Mouse (Mus musculus) heart, embryonic 12.5 days (tissue): ENCODE results near the gene Nr4a1. TPM values are rescaled to one million over a fixed set of nuclear protein-coding genes. Genes with fewer than 3 reads are reported as not detected.
A peak's percentile ranks its signal among the peaks of the same experiment; 100 is the strongest.

Experiments used
- ATAC-seq: fragments of 200-750 bp; cut with Nextera tagmentation; 2 replicates; pipeline ENCODE4 v1.8.0; 2017; ENCODE audit warnings: moderate TSS enrichment, moderate library complexity; ENCODE audit not compliant: insufficient number of reproducible peaks, low FRiP score
- H3K27ac ChIP-seq: fragments of 300-500 bp; sonication (generic); 2 replicates; pipeline ENCODE4 v1.5.1; 2016; ENCODE audit warnings: mild to moderate bottlenecking, moderate library complexity; ENCODE audit not compliant: poor library complexity, severe bottlenecking
- H3K27me3 ChIP-seq: fragments of 300-500 bp; sonication (generic); replicated peaks from 2 replicates; pipeline ENCODE4 v1.6.1; 2016; ENCODE audit warnings: mild to moderate bottlenecking, moderate library complexity
- H3K36me3 ChIP-seq: fragments of 300-500 bp; sonication (generic); 2 replicates; pipeline ENCODE4 v1.6.1; 2016; ENCODE audit warnings: mild to moderate bottlenecking, moderate library complexity
- H3K4me1 ChIP-seq: fragments of 300-500 bp; sonication (generic); replicated peaks from 2 replicates; pipeline ENCODE4 v1.6.1; 2016; ENCODE audit warnings: mild to moderate bottlenecking
- H3K4me2 ChIP-seq: fragments of 300-500 bp; sonication (generic); 2 replicates; pipeline ENCODE4 v1.6.1; 2016; ENCODE audit warnings: mild to moderate bottlenecking, moderate library complexity
- H3K4me3 ChIP-seq: fragments of 300-500 bp; sonication (generic); 2 replicates; pipeline ENCODE4 v1.5.1; 2016; ENCODE audit warnings: mild to moderate bottlenecking
- H3K9ac ChIP-seq: fragments of 300-500 bp; sonication (generic); 2 replicates; pipeline ENCODE4 v1.6.1; 2016; ENCODE audit warnings: mild to moderate bottlenecking, moderate library complexity
- H3K9me3 ChIP-seq: fragments of 300-500 bp; sonication (generic); replicated peaks from 2 replicates; pipeline ENCODE4 v1.6.1; 2016; ENCODE audit warnings: mild to moderate bottlenecking, moderate library complexity
- WGBS: fragments of 180-500 bp; shearing (Covaris S2); methylation state at CpG from one replicate; pipeline ENCODE4 v1.1.7; 2016; 5-methylcytosine and 5-hydroxymethylcytosine counted together
- polyA plus RNA-seq: library from polyadenylated mRNA; unstranded; fragments of >200 nt; fragmentation: Nextera tagmentation; extraction: Ambion mirVana; gene quantifications from 2 replicates; pipeline ENCODE4 v1.2.1, GENCODE M21; 2016

Nr4a1 gene
- polyA plus RNA-seq, 1 experiment from 2014 or later = 14.4 TPM

DNA sequence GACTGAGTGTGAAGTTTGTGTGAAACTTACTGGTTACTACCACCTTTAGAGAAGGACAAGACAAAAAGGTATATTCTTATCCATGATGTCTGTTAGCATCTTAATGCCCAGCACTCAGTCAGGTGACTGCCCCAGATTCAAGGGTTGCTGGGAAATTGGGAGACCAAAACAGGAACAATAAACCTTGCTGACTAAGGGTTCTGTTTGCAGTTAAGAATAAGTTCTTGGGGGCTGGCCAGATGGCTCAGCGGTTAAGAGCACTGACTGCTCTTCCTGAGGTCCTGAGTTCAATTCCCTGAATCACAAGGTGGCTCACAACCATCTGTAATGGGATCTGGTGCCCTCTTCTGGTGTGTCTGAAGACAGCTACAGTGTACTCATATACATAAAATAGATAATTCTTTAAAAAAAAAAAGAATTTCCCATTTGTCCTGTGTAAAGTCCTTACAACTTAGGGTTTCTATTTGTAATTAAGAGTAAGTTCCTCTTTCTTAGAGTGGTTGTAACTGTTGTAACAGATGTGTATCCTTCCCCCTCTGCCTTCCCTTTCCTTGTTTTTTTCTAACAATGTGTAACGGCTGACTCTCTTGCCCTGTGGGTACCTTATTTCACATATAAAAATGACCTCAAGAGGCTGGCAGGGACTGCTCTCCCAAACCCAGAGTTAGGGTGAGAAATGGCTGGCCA is 63.9 kb downstream of the Nr4a1 start:
- Histone ChIP-seq H3K9me3 (0 out of 2 replicates have a peak, but pooled peaks cover 2% of the 10 kb centered on the region), H3K4me2 (no peak overlapping the region), H3K4me3 (no peak overlapping the region), H3K27me3 (no peaks in the 10 kb centered on the region), H3K27ac (peak overlapping the region; percentile 79; the same call in 1 of the 2 replicates), H3K4me1 (peaks cover 50% of the 10 kb centered on the region), H3K9ac (no peak overlapping the region), H3K36me3 (no peaks in the 10 kb centered on the region)
- 71% methylated on average over 2 of the region's 2 CpGs for WGBS
- no peak for ATAC-seq

DNA sequence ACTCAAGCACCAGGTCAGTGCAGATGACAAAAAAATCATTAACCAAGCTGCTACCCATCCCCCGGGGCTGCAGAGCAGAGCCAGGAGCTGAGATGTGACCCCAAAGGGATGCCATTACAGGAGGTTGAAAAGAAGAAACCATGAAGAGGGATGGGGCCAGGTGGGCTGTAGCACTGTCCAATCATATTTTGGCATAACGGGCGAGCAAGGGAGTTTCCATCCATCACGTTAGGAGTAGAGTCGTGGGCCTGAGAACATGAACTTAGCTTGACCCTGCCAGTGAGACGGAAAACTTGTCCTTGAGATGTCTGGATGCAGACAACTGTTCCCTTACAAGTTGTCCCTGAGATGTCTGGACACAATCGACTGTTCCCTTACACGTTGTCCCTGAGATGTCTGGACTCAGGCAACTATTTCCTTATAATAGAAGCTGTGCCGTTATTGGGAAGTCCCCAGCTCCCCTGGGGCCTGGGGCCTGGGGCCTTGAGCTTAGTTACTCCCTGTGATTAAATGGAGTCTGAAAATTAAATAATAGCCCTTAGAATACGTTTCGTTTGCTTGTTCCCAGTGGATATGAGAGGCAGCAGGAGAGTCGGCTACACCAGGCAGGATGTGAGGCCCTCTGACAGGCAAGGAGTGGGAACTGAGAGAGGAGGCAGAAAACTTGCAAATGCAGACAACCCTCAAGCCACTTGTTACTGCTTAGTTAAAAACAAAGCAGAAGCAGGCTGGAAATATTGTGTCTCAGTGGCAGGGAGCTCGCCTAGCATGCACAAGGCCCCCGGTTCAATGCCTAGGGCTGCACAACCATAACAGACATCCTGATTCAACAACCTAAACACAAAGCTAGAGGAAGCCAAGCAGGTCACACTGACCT is 65.1 kb downstream of the Nr4a1 start:
- 0 out of 2 replicates have a peak, but pooled peaks cover 2% of the 10 kb centered on the region for H3K9me3 ChIP-seq
- H3K4me2 ChIP-seq = no peak overlapping the region
- H3K9ac ChIP-seq = no peak overlapping the region
- H3K4me1 ChIP-seq = peaks cover 50% of the 10 kb centered on the region
- no peaks in the 10 kb centered on the region for H3K27me3 ChIP-seq
- no peak overlapping the region for H3K4me3 ChIP-seq
- H3K36me3 ChIP-seq = no peaks in the 10 kb centered on the region
- ATAC-seq = no peak
- 43% methylated on average over 14 of the region's 14 CpGs for WGBS
- peak overlapping the region; percentile 79 for H3K27ac ChIP-seq

DNA sequence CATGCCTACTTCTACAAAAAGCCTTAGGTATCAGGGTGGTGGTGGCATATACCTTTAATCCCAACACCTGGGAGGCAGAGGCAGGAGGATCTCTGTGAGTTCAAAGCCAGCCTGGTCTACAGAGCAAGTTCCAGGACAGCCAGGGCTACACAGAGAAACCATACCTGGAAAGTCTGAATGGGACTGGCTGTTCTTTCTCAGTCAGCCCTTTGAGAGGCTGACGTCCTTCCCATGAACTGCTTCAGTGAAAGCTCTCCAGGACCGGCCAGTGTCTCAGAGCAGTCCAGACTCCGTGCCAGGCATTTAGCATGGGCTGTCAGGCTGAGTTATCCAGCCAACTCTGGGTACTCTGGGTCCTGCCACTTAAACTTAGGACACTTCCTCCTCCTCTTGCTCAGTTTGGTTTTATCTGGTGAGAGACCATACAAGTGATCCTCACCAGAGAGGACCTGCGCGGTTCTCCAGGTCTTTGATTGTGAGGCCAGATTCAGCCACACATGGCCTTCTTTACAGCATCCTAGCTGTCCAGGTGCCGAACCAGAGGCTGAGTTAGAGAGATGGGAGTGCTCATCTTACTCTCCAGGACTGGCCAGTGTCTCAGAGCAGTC is 66.0 kb downstream of the Nr4a1 start:
- H3K27me3 ChIP-seq = no peaks in the 10 kb centered on the region
- H3K27ac ChIP-seq = peak overlapping the region; percentile 79
- no peak for ATAC-seq
- 0 out of 2 replicates have a peak overlapping the region, but pooled peaks have one; percentile 6 for H3K4me2 ChIP-seq
- H3K9ac ChIP-seq = no peak overlapping the region
- peaks cover 50% of the 10 kb centered on the region for H3K4me1 ChIP-seq
- WGBS = 52% methylated on average over 6 of the region's 6 CpGs
- H3K4me3 ChIP-seq = no peak overlapping the region
- no peaks in the 10 kb centered on the region for H3K36me3 ChIP-seq
- 0 out of 2 replicates have a peak, but pooled peaks cover 2% of the 10 kb centered on the region for H3K9me3 ChIP-seq

- H3K27ac ChIP-seq = peak overlapping the region; percentile 79
- ATAC-seq = peak; percentile 52
- 0 out of 2 replicates have a peak overlapping the region, but pooled peaks have one; percentile 6 for H3K4me2 ChIP-seq
Observed at GRCm38 (mm10) chr15:101320618-101321041, 66.6 kb downstream of the Nr4a1 start.

DNA sequence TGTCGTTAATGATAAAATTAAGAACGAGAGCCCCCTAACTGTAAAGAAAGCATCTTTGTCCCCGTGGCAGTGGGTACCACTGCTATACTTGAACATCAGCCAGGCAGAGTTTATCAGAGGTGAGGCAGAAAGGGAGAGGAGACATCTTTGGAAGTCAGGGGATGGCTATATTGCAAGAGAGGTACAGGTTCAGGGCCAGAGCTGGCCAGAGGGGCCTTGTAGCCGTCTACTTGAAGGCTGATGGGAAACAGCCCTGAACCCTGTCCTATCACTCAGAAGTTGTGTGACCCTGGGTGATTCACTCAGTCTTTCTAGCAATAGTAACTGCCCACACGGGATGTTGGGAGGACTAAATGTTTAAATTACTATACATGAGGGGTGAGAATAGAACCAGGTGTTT is 67.1 kb downstream of the Nr4a1 start:
- Histone ChIP-seq H3K27me3 (no peaks in the 10 kb centered on the region), H3K36me3 (no peaks in the 10 kb centered on the region), H3K4me1 (peaks cover 47% of the 10 kb centered on the region), H3K4me3 (no peak overlapping the region), H3K9me3 (no peaks in the 10 kb centered on the region), H3K4me2 (no peak overlapping the region), H3K27ac (peak overlapping the region; percentile 72), H3K9ac (no peak overlapping the region)
- 36% methylated on average over 5 of the region's 5 CpGs for WGBS
- no peak for ATAC-seq

More at GRCm38 (mm10) chr15:101320618-101321041, 66.6 kb downstream of the Nr4a1 start:
- H3K27me3 ChIP-seq = no peaks in the 10 kb centered on the region
- no peaks in the 10 kb centered on the region for H3K36me3 ChIP-seq
- no peak overlapping the region for H3K9ac ChIP-seq
- no peak overlapping the region for H3K4me3 ChIP-seq
- no peaks in the 10 kb centered on the region for H3K9me3 ChIP-seq
- H3K4me1 ChIP-seq = peaks cover 50% of the 10 kb centered on the region
- 29% methylated on average over 6 of the region's 6 CpGs for WGBS

GRCm38 (mm10) chr15:101322106-101322505 is 68.0 kb downstream of the Nr4a1 start:
- Histone ChIP-seq H3K27me3 (no peaks in the 10 kb centered on the region), H3K9me3 (no peaks in the 10 kb centered on the region), H3K4me1 (peaks cover 40% of the 10 kb centered on the region), H3K27ac (peak overlapping the region; percentile 72; the same call in 1 of the 2 replicates), H3K9ac (no peak overlapping the region), H3K4me3 (no peak overlapping the region), H3K36me3 (no peaks in the 10 kb centered on the region), H3K4me2 (no peak overlapping the region)
- WGBS = 72% methylated on average over 5 of the region's 5 CpGs
- ATAC-seq = no peak

DNA sequence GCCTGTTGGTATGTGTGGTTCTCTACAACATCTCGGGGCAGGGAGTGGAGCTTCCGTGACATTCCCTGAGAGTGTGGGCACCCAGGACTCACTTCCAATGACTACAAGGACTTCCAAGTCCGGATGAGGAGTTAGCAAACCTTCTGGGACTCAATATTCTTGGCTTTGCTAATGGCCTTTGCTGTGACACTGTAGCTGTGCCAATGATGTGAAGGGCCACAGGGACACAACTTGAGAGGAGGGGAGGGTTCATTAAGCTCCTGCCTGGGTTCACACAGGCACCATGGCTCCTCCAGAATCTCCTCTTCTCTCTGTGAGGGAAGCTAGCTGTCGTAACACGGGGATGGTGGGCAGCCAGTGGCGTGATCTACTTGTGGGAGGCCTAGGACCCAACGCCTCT is 68.6 kb downstream of the Nr4a1 start:
- H3K36me3 ChIP-seq = no peaks in the 10 kb centered on the region
- H3K9me3 ChIP-seq = no peaks in the 10 kb centered on the region
- no peak overlapping the region for H3K4me3 ChIP-seq
- no peak overlapping the region for H3K9ac ChIP-seq
- peaks cover 35% of the 10 kb centered on the region for H3K4me1 ChIP-seq
- no peak overlapping the region for H3K4me2 ChIP-seq
- WGBS = 78% methylated on average over 7 of the region's 7 CpGs
- H3K27ac ChIP-seq = no peak overlapping the region
- H3K27me3 ChIP-seq = no peaks in the 10 kb centered on the region
- ATAC-seq = no peak

DNA sequence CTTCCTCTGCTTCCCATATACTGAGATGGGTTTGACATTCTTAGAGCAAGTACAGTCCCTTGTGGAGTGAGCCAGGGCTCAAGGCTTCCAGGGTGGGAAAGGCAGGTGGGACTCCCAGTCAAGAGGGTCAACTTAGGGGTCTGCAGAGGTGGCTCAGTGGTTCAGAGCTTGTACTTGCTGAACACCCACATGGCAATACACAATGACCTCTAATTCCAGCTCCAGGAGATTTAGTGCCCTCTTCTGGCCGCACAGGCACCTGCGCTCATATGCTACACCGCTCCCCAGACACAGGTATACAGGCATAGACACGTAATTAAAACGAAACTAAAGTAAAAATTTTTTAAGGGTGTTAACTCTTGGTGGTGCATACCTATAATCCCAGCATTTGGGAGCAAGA is 69.4 kb downstream of the Nr4a1 start:
- Histone ChIP-seq H3K4me1 (peaks cover 30% of the 10 kb centered on the region), H3K9ac (no peak overlapping the region), H3K4me3 (no peak overlapping the region), H3K9me3 (no peaks in the 10 kb centered on the region), H3K36me3 (no peaks in the 10 kb centered on the region), H3K4me2 (no peak overlapping the region), H3K27ac (no peak overlapping the region), H3K27me3 (no peaks in the 10 kb centered on the region)
- 93% methylated on average over 5 of the region's 5 CpGs for WGBS
- ATAC-seq = no peak

Other genes starting within 250 kb of the Nr4a1 start
- not detected in 2 replicates for gene Gm47841, start 206.9 kb upstream of the Nr4a1 start, polyA plus RNA-seq
- gene Fignl2, start 175.7 kb upstream of the Nr4a1 start, polyA plus RNA-seq = 0.10 and 0.15 TPM in 2 replicates
- gene Ankrd33, start 138.5 kb upstream of the Nr4a1 start, polyA plus RNA-seq = not detected in 2 replicates
- 3.1 and 3.6 TPM in 2 replicates for gene Acvrl1, start 125.7 kb upstream of the Nr4a1 start, polyA plus RNA-seq
- gene Acvr1b, start 80.2 kb upstream of the Nr4a1 start, polyA plus RNA-seq = 6.8 TPM in 2 replicates
- 6.6 and 7.3 TPM in 2 replicates for gene Grasp, start 30.1 kb upstream of the Nr4a1 start, polyA plus RNA-seq
- 46.6 and 49.7 TPM in 2 replicates for gene Atg101, start 30.0 kb downstream of the Nr4a1 start, polyA plus RNA-seq
- 0.73 and 0.83 TPM in 2 replicates for gene 6030408B16Rik, start 38.9 kb downstream of the Nr4a1 start, polyA plus RNA-seq
- gene Krt80, start 115.9 kb downstream of the Nr4a1 start, polyA plus RNA-seq = 7.0 and 7.5 TPM in 2 replicates
- 25.1 TPM in 2 replicates for gene Krt7, start 156.8 kb downstream of the Nr4a1 start, polyA plus RNA-seq
- not detected in 2 replicates for gene Krt87, start 184.5 kb downstream of the Nr4a1 start, polyA plus RNA-seq
- not detected in 2 replicates for gene Krt88, start 193.5 kb downstream of the Nr4a1 start, polyA plus RNA-seq
- not detected in 2 replicates for gene Krt81, start 209.5 kb downstream of the Nr4a1 start, polyA plus RNA-seq
- gene Krt86, start 219.2 kb downstream of the Nr4a1 start, polyA plus RNA-seq = not detected in 2 replicates
- not detected in 2 replicates for gene Krt83, start 237.2 kb downstream of the Nr4a1 start, polyA plus RNA-seq